Mouse (Mus musculus): ENCODE results near the gene Aldh2. TPM values are rescaled to one million over a fixed set of nuclear protein-coding genes. Genes with fewer than 3 reads are reported as not detected.

Aldh2 gene
- total and polyA plus RNA-seq, 3 experiments: 198 to 471 (median 267) TPM

GRCm38 (mm10) chr5:121595758-121596157, 2.1 kb upstream of the Aldh2 start (continued):
- TF ChIP-seq NELFE (IDR thresholded peaks at IDR 0.05; ENCODE audit: low read depth, low read length): no peak
- TF ChIP-seq POLR2A (IDR thresholded peaks at IDR 0.05; ENCODE audit: control insufficient read depth in 1 of 2, insufficient read depth in 1 of 2, low read depth in 1 of 2, low read length in 2 of 2, poor library complexity in 1 of 2): no peak
- no peak for TF ChIP-seq KAT2A (conservative IDR thresholded peaks at IDR 0.05; ENCODE audit: low read depth, low read length)
- peak; percentile 58; the same call in 1 of the 2 replicates for TF ChIP-seq BHLHE40 (IDR thresholded peaks at IDR 0.05; ENCODE audit: borderline replicate concordance, low read depth, low read length)
- TF ChIP-seq JUND (IDR thresholded peaks at IDR 0.05; ENCODE audit: low read depth, low read length): peak; percentile 66; the same call in 1 of the 2 replicates
- no peak for TF ChIP-seq POLR2AphosphoS5 (IDR thresholded peaks at IDR 0.05; ENCODE audit: borderline replicate concordance, low read depth, low read length)
- TF ChIP-seq ZMIZ1 (IDR thresholded peaks at IDR 0.05; ENCODE audit: low read depth, low read length): no peak
- TF ChIP-seq RCOR1 (IDR thresholded peaks at IDR 0.05; ENCODE audit: low read depth, low read length): peak; percentile 51; the same call in 1 of the 2 replicates
- no peak for TF ChIP-seq MYB (IDR thresholded peaks at IDR 0.05; ENCODE audit: low read depth, low read length)
- no peak for TF ChIP-seq MYC (IDR thresholded peaks at IDR 0.05; ENCODE audit: low read depth, low read length)
- TF ChIP-seq UBTF (IDR thresholded peaks at IDR 0.05; ENCODE audit: borderline replicate concordance, insufficient read depth, low read depth, low read length): no peak
- no peak for TF ChIP-seq SMC3 (IDR thresholded peaks at IDR 0.05; ENCODE audit: low read depth, low read length)
- TF ChIP-seq MAZ (IDR thresholded peaks at IDR 0.05; ENCODE audit: low read depth, low read length): no peak
- no peak for TF ChIP-seq NRF1 (IDR thresholded peaks at IDR 0.05; ENCODE audit: insufficient read depth, low read depth, low read length, poor library complexity, severe bottlenecking)
- TF ChIP-seq SIN3A (IDR thresholded peaks at IDR 0.05; ENCODE audit: low read length): no peak
- TF ChIP-seq GABPA (IDR thresholded peaks at IDR 0.05; ENCODE audit: low read depth, low read length): no peak
- TF ChIP-seq POLR2AphosphoS2 (IDR thresholded peaks at IDR 0.05; ENCODE audit: low read length): no peak

DNA sequence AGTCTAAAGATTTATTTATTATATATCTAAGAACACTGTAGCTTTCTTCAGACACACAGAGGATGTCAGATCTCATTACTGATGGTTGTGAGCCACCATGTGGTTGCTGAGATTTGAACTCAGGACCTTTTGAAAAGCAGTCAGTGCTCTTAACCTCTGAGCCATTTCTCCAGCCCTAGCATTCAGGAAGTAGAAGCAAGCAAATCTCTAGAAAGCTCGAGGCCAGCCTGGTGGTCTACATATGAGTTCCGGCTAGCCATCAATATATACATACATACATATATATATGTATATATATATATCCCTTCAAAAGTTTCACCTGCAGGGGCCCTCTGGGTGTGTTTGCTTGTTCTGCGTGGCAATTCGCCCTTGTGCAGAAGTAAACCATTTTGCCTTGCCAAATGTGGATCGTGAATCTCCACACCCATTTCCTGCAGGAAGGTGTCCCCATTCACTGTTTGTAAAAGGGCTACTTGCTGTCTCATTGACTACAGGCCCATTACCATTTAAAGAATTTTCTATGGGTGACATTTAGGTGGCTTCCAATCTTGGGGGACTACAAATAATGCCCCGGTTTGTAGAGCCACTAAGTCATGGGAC, 1.2 kb upstream of the Aldh2 start:
- Histone ChIP-seq H3K4me3 (ENCODE audit: control insufficient read depth in 1 of 2, insufficient read depth in 1 of 2, low read depth in 2 of 2, low read length in 2 of 2) (peak overlapping the region; percentile 71 to 83; a peak in 3 of 4 replicates), H3K27ac (ENCODE audit: control insufficient read depth, low read depth, low read length) (peak overlapping the region; percentile 23), H3K27me3 (ENCODE audit: control insufficient read depth in 1 of 2, insufficient read depth in 2 of 2, low read length in 2 of 2) (no peaks in the 10 kb centered on the region)
- peak; percentile 22; the same call in 1 of the 2 replicates for TF ChIP-seq USF1 (IDR thresholded peaks at IDR 0.05; ENCODE audit: low read depth, low read length)
- 0 out of 2 replicates have a peak, but pooled peaks have one; percentile 59 for TF ChIP-seq CHD1 (IDR thresholded peaks at IDR 0.05; ENCODE audit: low read depth, low read length)
- no peak for TF ChIP-seq NRF1 (IDR thresholded peaks at IDR 0.05; ENCODE audit: insufficient read depth, low read depth, low read length, poor library complexity, severe bottlenecking)
- TF ChIP-seq UBTF (IDR thresholded peaks at IDR 0.05; ENCODE audit: borderline replicate concordance, insufficient read depth, low read depth, low read length): no peak
- TF ChIP-seq MAX (IDR thresholded peaks at IDR 0.05; ENCODE audit: low read length): no peak
- TF ChIP-seq POLR2A (IDR thresholded peaks at IDR 0.05; ENCODE audit: control insufficient read depth in 1 of 2, insufficient read depth in 1 of 2, low read depth in 1 of 2, low read length in 2 of 2, poor library complexity in 1 of 2): no peak
- no peak for TF ChIP-seq ELF1 (IDR thresholded peaks at IDR 0.05; ENCODE audit: low read depth, low read length)
- peak; percentile 17; the same call in 1 of the 2 replicates for TF ChIP-seq SIN3A (IDR thresholded peaks at IDR 0.05; ENCODE audit: low read length)
- 0 out of 2 replicates have a peak, but pooled peaks have one; percentile 11 for TF ChIP-seq RCOR1 (IDR thresholded peaks at IDR 0.05; ENCODE audit: low read depth, low read length)
- TF ChIP-seq USF2 (IDR thresholded peaks at IDR 0.05; ENCODE audit: borderline replicate concordance in 1 of 2, insufficient read depth in 1 of 2, low read depth in 1 of 2, low read length in 2 of 2): no peak
- peak; percentile 13; the same call in 1 of the 2 replicates for TF ChIP-seq BHLHE40 (IDR thresholded peaks at IDR 0.05; ENCODE audit: borderline replicate concordance, low read depth, low read length)
- no peak for TF ChIP-seq MYB (IDR thresholded peaks at IDR 0.05; ENCODE audit: low read depth, low read length)
- TF ChIP-seq CHD2 (IDR thresholded peaks at IDR 0.05; ENCODE audit: low read length): no peak
- TF ChIP-seq ZC3H11A (IDR thresholded peaks at IDR 0.05; ENCODE audit: low read depth, low read length): no peak
- TF ChIP-seq GATA1 (IDR thresholded peaks at IDR 0.05; ENCODE audit: low read depth, low read length): no peak
- TF ChIP-seq HCFC1 (IDR thresholded peaks at IDR 0.05; ENCODE audit: low read depth, low read length): 0 out of 2 replicates have a peak, but pooled peaks have one; percentile 16
- no peak for TF ChIP-seq E2F4 (IDR thresholded peaks at IDR 0.05; ENCODE audit: borderline replicate concordance, low read depth, low read length)
- TF ChIP-seq MYC (IDR thresholded peaks at IDR 0.05; ENCODE audit: low read depth, low read length): no peak
- peak; percentile 90 for TF ChIP-seq TBP (IDR thresholded peaks at IDR 0.05; ENCODE audit: low read depth, low read length)
- no peak for TF ChIP-seq ZKSCAN1 (IDR thresholded peaks at IDR 0.05; ENCODE audit: low read depth, low read length)
- no peak for TF ChIP-seq ETS1 (IDR thresholded peaks at IDR 0.05; ENCODE audit: low read depth, low read length)
- no peak for TF ChIP-seq RAD21 (IDR thresholded peaks at IDR 0.05; ENCODE audit: low read depth, low read length)
- no peak for TF ChIP-seq POLR2AphosphoS2 (IDR thresholded peaks at IDR 0.05; ENCODE audit: low read length)
- no peak for TF ChIP-seq MAFK (IDR thresholded peaks at IDR 0.05; ENCODE audit: borderline replicate concordance, low read depth, low read length)

More for the DNA sequence above, 1.2 kb upstream of the Aldh2 start:
- Histone ChIP-seq H3K79me2 (ENCODE audit: control insufficient read depth, insufficient read depth, low read length, poor library complexity) (peaks cover 9% of the 10 kb centered on the region), H3K9me3 (replicated peaks; ENCODE audit: insufficient read depth, low read length) (no peaks in the 10 kb centered on the region), H3K36me3 (ENCODE audit: control insufficient read depth in 1 of 2, insufficient read depth in 2 of 2, low read length in 2 of 2) (peaks cover 0 to 38% of the 10 kb centered on the region in 2 experiments; a peak in 2 of 4 replicates), H3K9ac (ENCODE audit: control insufficient read depth, low read depth, low read length, poor library complexity, severe bottlenecking) (peak overlapping the region; percentile 54; the same call in 1 of the 2 replicates), H3K4me1 (ENCODE audit: control insufficient read depth in 1 of 2, insufficient read depth in 2 of 2, low read length in 2 of 2) (peaks cover 24 to 45% of the 10 kb centered on the region in 2 experiments)
- DNase-seq (ENCODE audit: low read depth, low spot score): peak; percentile 34

Measured in MEL (cell line).